Mouse (Mus musculus) embryonic facial prominence, embryonic 13.5 days (tissue): ENCODE results near the gene Fau. TPM values are rescaled to one million over a fixed set of nuclear protein-coding genes. Genes with fewer than 3 reads are reported as not detected.

Experiments used
- ATAC-seq: fragments of 200-750 bp; cut with Nextera tagmentation; 2 replicates; pipeline ENCODE4 v1.8.0; 2017; ENCODE audit warnings: low read depth; ENCODE audit not compliant: insufficient number of reproducible peaks, insufficient read depth, low FRiP score, low TSS enrichment
- H3K27ac ChIP-seq: fragments of 300-500 bp; sonication (generic); 2 replicates; pipeline ENCODE4 v1.5.1; 2015; ENCODE audit warnings: moderate library complexity, mild to moderate bottlenecking, inconsistent platforms
- H3K27me3 ChIP-seq: fragments of 300-500 bp; sonication (generic); 2 replicates; pipeline ENCODE4 v1.6.1; 2015; ENCODE audit warnings: mild to moderate bottlenecking, inconsistent platforms
- H3K36me3 ChIP-seq: fragments of 300-500 bp; sonication (generic); 2 replicates; pipeline ENCODE4 v1.6.1; 2015; ENCODE audit warnings: mild to moderate bottlenecking, inconsistent platforms
- H3K4me1 ChIP-seq: fragments of 300-500 bp; sonication (generic); 2 replicates; pipeline ENCODE4 v1.6.1; 2015; ENCODE audit warnings: inconsistent platforms
- H3K4me2 ChIP-seq: fragments of 300-500 bp; sonication (generic); 2 replicates; pipeline ENCODE4 v1.6.1; 2015; ENCODE audit warnings: moderate library complexity, mild to moderate bottlenecking, inconsistent platforms
- H3K4me3 ChIP-seq: fragments of 300-500 bp; sonication (generic); 2 replicates; pipeline ENCODE4 v1.5.1; 2015; ENCODE audit warnings: mild to moderate bottlenecking, inconsistent platforms
- H3K9ac ChIP-seq: fragments of 300-500 bp; sonication (generic); 2 replicates; pipeline ENCODE4 v1.6.1; 2015; ENCODE audit warnings: mild to moderate bottlenecking, inconsistent platforms
- H3K9me3 ChIP-seq: fragments of 300-500 bp; sonication (generic); 2 replicates; pipeline ENCODE4 v1.6.1; 2016; ENCODE audit warnings: inconsistent platforms
- WGBS: fragments of 180-500 bp; shearing (Covaris S2); methylation state at CpG from one replicate; pipeline ENCODE4 v1.1.7; 2015; ENCODE audit warnings: mixed read lengths; 5-methylcytosine and 5-hydroxymethylcytosine counted together
- polyA plus RNA-seq: library from polyadenylated mRNA; unstranded; fragments of >200 nt; fragmentation: Nextera tagmentation; extraction: Ambion mirVana; gene quantifications from 2 replicates; pipeline ENCODE4 v1.2.1, GENCODE M21; 2015

The Fau gene
- polyA plus RNA-seq, 1 experiment from 2014 or later: 858 TPM

DNA sequence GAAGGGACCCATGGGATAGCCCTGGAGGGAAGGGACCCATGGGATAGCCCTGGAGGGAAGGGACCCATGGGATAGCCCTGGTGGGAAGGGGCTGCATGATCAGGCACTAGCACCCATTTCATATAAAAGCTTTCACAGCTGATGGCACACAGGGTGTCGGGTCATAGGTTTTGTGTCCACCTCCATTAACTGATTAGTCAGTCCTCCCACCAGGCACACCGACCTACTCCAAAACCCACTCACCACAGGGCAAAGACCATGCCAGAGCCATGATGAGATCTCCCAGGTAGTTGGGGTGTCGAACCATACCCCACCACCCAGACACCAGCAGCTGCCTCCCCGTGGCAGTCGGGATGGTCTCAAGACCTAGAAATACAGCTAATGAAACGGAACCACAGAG, 5.4 kb downstream of the Fau start:
- ATAC-seq: no peak
- no peak overlapping the region for H3K27ac ChIP-seq
- H3K27me3 ChIP-seq: no peaks in the 10 kb centered on the region
- no peaks in the 10 kb centered on the region for H3K9me3 ChIP-seq
- H3K9ac ChIP-seq: no peak overlapping the region
- H3K36me3 ChIP-seq: peaks cover 13% of the 10 kb centered on the region
- peaks cover 44% of the 10 kb centered on the region for H3K4me1 ChIP-seq
- WGBS: 94% methylated on average over 6 of the region's 6 CpGs
- H3K4me3 ChIP-seq: peak overlapping the region; percentile 90; the same call in 1 of the 2 replicates
- peak overlapping the region; percentile 100; the same call in 1 of the 2 replicates for H3K4me2 ChIP-seq

GRCm38 (mm10) chr19:6066571-6066970, 8.9 kb downstream of the Fau start:
- Histone ChIP-seq H3K27me3 (no peaks in the 10 kb centered on the region), H3K9me3 (no peaks in the 10 kb centered on the region), H3K27ac (peak overlapping the region; percentile 86), H3K4me3 (peak overlapping the region; percentile 53), H3K36me3 (peaks cover 31% of the 10 kb centered on the region), H3K4me1 (peaks cover 35% of the 10 kb centered on the region), H3K4me2 (peak overlapping the region; percentile 96), H3K9ac (peak overlapping the region; percentile 75)
- ATAC-seq: no peak
- WGBS: 46% methylated on average over 5 of the region's 5 CpGs

GRCm38 (mm10) chr19:6067011-6067723, 9.5 kb downstream of the Fau start:
- H3K36me3 ChIP-seq: peaks cover 34% of the 10 kb centered on the region
- H3K4me3 ChIP-seq: peak overlapping the region; percentile 53
- H3K27me3 ChIP-seq: no peaks in the 10 kb centered on the region
- ATAC-seq: peak; percentile 23; the same call in 1 of the 2 replicates
- H3K27ac ChIP-seq: peak overlapping the region; percentile 86
- H3K9ac ChIP-seq: peak overlapping the region; percentile 75
- WGBS: 1% methylated on average over 30 of the region's 30 CpGs
- H3K4me2 ChIP-seq: peak overlapping the region; percentile 96
- no peaks in the 10 kb centered on the region for H3K9me3 ChIP-seq
- peaks cover 30% of the 10 kb centered on the region for H3K4me1 ChIP-seq

DNA sequence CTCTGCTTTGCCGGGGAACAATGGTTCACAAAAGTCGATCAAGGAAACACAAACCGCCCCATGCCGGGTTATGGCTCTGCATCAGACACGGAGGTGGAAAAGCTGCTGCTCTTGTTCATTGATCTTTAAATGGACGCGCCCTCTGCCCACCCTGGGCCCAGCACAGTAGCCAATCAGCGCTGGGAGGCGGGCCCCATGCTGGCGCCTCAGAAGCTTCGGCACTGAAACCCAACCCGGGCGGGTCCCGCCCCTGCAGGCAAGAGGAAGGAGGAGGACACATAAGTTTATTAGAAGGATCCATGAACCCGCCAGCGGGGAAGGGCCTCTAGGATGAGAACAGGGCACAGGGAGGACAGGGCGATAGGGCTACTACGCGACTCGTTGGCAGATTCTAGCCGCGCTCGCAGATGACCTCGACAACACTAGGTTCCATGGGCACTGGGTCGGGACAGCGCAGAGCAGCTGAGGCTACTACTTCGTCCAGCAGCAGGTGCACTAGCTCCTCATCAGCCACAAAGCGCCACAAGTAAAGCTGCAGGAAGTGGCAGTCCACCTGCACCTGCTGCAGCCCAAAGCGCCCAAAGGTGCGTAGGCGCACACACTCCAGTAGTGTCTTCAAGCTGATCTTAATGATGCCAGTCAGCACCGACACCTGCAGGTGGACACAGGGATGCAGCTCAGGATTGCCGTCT, 10.2 kb downstream of the Fau start, which contains the start of gene Tm7sf2:
Gene Tm7sf2, minus strand, starts transcription at position 650 of the 692 bp plus-strand sequence.
- H3K9ac ChIP-seq: peak within 1 kb of the TSS; percentile 75
- peak within 1 kb of the TSS; percentile 96 for H3K4me2 ChIP-seq
- H3K4me1 ChIP-seq: peaks cover 23% of the 10 kb centered on the region
- H3K27me3 ChIP-seq: no peaks in the 10 kb centered on the region
- WGBS: 11% methylated on average over 33 of the region's 33 CpGs
- peak within 1 kb of the TSS; percentile 86 for H3K27ac ChIP-seq
- no peaks in the 10 kb centered on the region for H3K9me3 ChIP-seq
- ATAC-seq: peak; percentile 88
- H3K36me3 ChIP-seq: peaks cover 39% of the 10 kb centered on the region
- H3K4me3 ChIP-seq: peak within 1 kb of the TSS; percentile 53

GRCm38 (mm10) chr19:6068951-6069350, 11.3 kb downstream of the Fau start:
- no peaks in the 10 kb centered on the region for H3K9me3 ChIP-seq

DNA sequence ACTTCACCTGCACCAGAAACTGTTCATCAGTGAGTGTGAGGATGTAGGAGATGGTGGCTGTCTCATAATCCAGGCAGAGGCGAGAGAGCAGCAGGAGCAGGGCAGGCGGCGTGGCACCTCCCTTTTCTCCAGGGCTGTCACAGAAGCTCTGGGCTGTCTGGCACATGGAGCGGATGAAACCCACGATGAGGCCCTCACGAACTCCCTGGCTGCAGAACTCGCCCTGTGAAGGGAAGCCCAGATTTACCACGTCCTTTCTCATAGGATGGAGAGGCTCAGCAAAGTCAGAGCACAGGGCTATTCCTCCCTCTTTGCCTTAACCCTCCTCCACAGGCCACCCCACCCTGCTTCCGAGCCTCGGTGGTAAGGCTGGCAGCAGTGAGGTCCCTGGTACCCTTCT, 12.2 kb downstream of the Fau start:
- Histone ChIP-seq H3K4me3 (no peak overlapping the region), H3K4me1 (peaks cover 22% of the 10 kb centered on the region), H3K36me3 (peaks cover 56% of the 10 kb centered on the region), H3K4me2 (no peak overlapping the region), H3K27ac (no peak overlapping the region), H3K9me3 (no peaks in the 10 kb centered on the region), H3K27me3 (no peaks in the 10 kb centered on the region), H3K9ac (no peak overlapping the region)
- no peak for ATAC-seq
- 93% methylated on average over 10 of the region's 10 CpGs for WGBS

More at GRCm38 (mm10) chr19:6068951-6069350, 11.3 kb downstream of the Fau start:
- no peak overlapping the region for H3K4me2 ChIP-seq
- H3K27ac ChIP-seq: no peak overlapping the region
- 86% methylated on average over 4 of the region's 4 CpGs for WGBS
- no peaks in the 10 kb centered on the region for H3K27me3 ChIP-seq
- no peak overlapping the region for H3K4me3 ChIP-seq
- peaks cover 22% of the 10 kb centered on the region for H3K4me1 ChIP-seq
- ATAC-seq: no peak
- peaks cover 49% of the 10 kb centered on the region for H3K36me3 ChIP-seq
- no peak overlapping the region for H3K9ac ChIP-seq

DNA sequence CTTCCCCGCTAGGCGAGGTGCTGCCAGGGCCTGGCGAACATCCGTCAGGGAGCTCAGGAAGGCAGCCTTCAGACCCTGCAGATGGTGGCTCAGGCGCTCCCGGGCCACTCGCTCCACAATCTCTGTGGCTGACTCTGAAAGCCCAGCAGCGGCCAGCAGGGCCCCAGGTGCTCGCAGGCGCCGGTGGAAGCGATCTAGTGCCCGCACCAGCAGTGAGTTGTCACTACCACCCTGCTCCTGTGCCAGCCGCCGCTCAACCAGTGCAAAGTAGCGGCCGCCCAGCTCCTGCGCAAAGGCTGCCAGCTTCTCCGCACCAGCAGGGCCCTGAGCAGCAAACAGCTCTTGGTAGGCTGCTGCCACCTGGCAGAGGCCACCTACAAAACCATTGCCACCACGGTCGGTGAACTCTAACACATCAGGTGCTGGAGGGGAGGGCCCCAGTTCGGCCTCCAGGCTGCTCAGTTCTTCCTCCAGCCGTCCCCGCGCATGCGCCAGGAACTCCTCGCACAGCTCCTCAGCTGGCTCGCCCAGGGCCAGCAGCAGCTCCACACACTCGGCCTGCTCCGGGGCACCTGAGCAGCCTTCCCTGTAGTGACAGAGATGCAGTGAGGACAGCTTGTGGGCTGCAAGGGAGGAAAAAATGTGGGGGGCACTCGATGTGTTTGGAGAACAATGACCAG, 13.1 kb downstream of the Fau start:
- H3K4me2 ChIP-seq: no peak overlapping the region
- peaks cover 61% of the 10 kb centered on the region for H3K36me3 ChIP-seq
- H3K9me3 ChIP-seq: no peaks in the 10 kb centered on the region
- H3K4me1 ChIP-seq: peaks cover 28% of the 10 kb centered on the region
- no peak overlapping the region for H3K9ac ChIP-seq
- no peak overlapping the region for H3K27ac ChIP-seq
- H3K27me3 ChIP-seq: no peaks in the 10 kb centered on the region
- no peak for ATAC-seq
- WGBS: 91% methylated on average over 31 of the region's 31 CpGs
- no peak overlapping the region for H3K4me3 ChIP-seq

DNA sequence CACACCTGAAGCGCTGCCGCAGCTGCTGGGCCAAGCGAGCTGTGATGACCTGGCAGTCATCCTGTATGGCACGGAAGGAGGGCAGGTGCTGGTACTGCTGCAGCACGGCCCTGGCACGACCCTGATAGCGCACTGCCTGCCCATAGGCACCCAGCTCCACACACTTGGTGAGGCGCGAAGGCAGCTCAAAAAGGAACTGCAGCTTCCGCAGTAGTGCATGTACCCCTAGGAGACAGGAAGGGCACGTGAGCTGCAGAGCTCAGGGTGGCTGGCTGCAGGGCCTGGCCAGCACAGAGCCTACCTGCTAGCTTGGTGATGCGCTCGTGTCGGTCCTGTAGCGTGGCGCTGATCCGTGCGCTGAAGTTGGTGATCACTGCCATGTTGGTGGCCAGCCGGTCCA, 13.6 kb downstream of the Fau start:
- Histone ChIP-seq H3K27me3 (no peaks in the 10 kb centered on the region), H3K4me3 (no peak overlapping the region), H3K4me1 (peaks cover 30% of the 10 kb centered on the region), H3K36me3 (peaks cover 61% of the 10 kb centered on the region), H3K9me3 (no peaks in the 10 kb centered on the region), H3K4me2 (no peak overlapping the region), H3K27ac (no peak overlapping the region), H3K9ac (no peak overlapping the region)
- no peak for ATAC-seq
- 93% methylated on average over 19 of the region's 19 CpGs for whole genome bisulfite sequencing

DNA sequence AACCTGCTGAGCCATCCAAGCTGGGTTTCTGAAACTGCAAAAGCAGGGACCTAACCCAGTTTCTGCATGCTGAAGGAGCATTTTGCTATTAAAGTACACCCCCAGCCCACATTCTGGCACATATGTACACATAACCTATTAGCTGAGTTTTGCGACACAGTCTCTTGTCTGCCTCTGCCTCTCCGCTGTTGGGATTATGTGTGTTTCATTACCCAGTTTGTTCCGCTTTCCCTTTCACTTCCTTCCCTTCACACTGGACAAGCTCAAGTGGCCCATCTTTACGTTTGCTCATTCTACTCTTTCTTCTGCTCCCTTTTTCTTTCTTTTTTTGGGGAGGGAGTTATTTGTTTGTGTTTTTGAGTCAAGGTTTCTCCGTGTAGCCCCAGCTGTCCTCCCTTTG, 16.2 kb downstream of the Fau start:
- Histone ChIP-seq H3K36me3 (peaks cover 57% of the 10 kb centered on the region), H3K4me1 (peaks cover 17% of the 10 kb centered on the region), H3K4me2 (no peak overlapping the region), H3K27me3 (no peaks in the 10 kb centered on the region), H3K27ac (no peak overlapping the region), H3K9ac (no peak overlapping the region), H3K9me3 (no peaks in the 10 kb centered on the region), H3K4me3 (no peak overlapping the region)
- ATAC-seq: no peak
- 84% methylated on average over 5 of the region's 5 CpGs for WGBS

GRCm38 (mm10) chr19:6076564-6077393, 19.1 kb downstream of the Fau start, which contains the start of gene Vps51:
Vps51 (minus strand) TSS chr19:6077231.
- Histone ChIP-seq H3K27ac (peak within 1 kb of the TSS; percentile 88), H3K4me2 (peak within 1 kb of the TSS; percentile 89), H3K27me3 (no peaks in the 10 kb centered on the region), H3K4me1 (peaks cover 17% of the 10 kb centered on the region), H3K36me3 (peaks cover 52% of the 10 kb centered on the region), H3K4me3 (peak within 1 kb of the TSS; percentile 83), H3K9ac (peak within 1 kb of the TSS; percentile 88), H3K9me3 (no peaks in the 10 kb centered on the region)
- ATAC-seq: peak; percentile 74
- WGBS: under 1% methylated on average over 33 of the region's 33 CpGs

- 92% methylated on average over 12 of the region's 12 CpGs for WGBS
- Histone ChIP-seq H3K4me3 (no peak within 1 kb of the TSS), H3K4me1 (peaks cover 28% of the 10 kb centered on the region), H3K36me3 (peaks cover 38% of the 10 kb centered on the region), H3K4me2 (no peak within 1 kb of the TSS), H3K9me3 (no peaks in the 10 kb centered on the region), H3K9ac (no peak within 1 kb of the TSS), H3K27me3 (no peaks in the 10 kb centered on the region), H3K27ac (no peak within 1 kb of the TSS)
- ATAC-seq: no peak
Measured at GRCm38 (mm10) chr19:6079983-6080480, 22.4 kb downstream of the Fau start, which contains the start of gene Tmem262. Tmem262 (plus strand) TSS chr19:6080033.
